Mouse (Mus musculus) olfactory bulb, adult 2 months (tissue): ENCODE data around the gene Nes. TPM values are rescaled to one million over a fixed set of nuclear protein-coding genes. Genes with fewer than 3 reads are reported as not detected.

Source experiments
- H3K27ac ChIP-seq: fragments of 200-500 bp; 2 replicates; pipeline ENCODE4 v1.5.1; 2012; ENCODE audit warnings: low read depth, low read length; ENCODE audit not compliant: insufficient read depth
- H3K4me1 ChIP-seq: fragments of 200-500 bp; 2 replicates; pipeline ENCODE4 v1.6.1; 2012; ENCODE audit warnings: low read length; ENCODE audit not compliant: control insufficient read depth, insufficient read depth
- H3K4me3 ChIP-seq: fragments of 200-500 bp; 2 replicates; pipeline ENCODE4 v1.5.1; 2012; ENCODE audit warnings: mild to moderate bottlenecking, low read depth, low read length, moderate library complexity; ENCODE audit not compliant: insufficient read depth
- CTCF ChIP-seq: fragments of 200-500 bp; IDR thresholded peaks from 2 replicates; pipeline ENCODE4 v1.5.1; 2012; ENCODE audit warnings: low read depth, mild to moderate bottlenecking, low read length, moderate library complexity; ENCODE audit not compliant: insufficient read depth
- POLR2A ChIP-seq: fragments of 200-500 bp; IDR thresholded peaks from 2 replicates; pipeline ENCODE4 v1.6.1; 2012; ENCODE audit warnings: mild to moderate bottlenecking, low read depth, low read length, moderate library complexity; ENCODE audit not compliant: insufficient read depth
- WGBS: fragments of 180-500 bp; shearing (Covaris S2); methylation state at CpG from one replicate; pipeline ENCODE4 v1.1.7; 2018; 5-methylcytosine and 5-hydroxymethylcytosine counted together
- polyA plus RNA-seq: library from polyadenylated mRNA; stranded (reverse); fragments of >200 nt; gene quantifications from 2 replicates; pipeline ENCODE4 v1.2.4, GENCODE M21; 2012; ENCODE audit warnings: low replicate concordance; ENCODE audit not compliant: missing spikeins, insufficient read depth, insufficient read length

Nes gene
- polyA plus RNA-seq, 1 experiment = not detected

DNA sequence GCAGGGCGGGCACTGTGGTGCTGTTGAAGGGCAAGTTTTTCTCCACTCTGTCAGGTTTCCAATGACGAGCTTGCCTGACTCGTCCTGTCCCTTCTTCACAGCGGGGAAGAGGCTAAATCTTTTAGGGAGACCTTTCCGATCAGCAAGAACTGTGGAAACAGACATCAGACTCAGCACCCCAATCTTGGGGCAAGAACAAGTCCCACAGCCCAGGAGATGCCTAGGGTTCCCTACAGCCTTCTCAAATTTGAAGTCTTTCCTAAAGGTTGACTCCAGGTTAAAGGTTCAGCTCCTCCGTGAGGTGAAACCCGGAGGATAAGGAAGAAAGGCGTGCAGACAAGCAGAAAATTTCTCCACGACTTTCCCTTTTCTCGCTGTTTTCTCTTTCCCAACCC is 10.7 kb upstream of the Nes start:
- peaks cover 22% of the 10 kb centered on the region for H3K4me1 ChIP-seq
- peak overlapping the region; percentile 49; the same call in 1 of the 2 replicates for H3K4me3 ChIP-seq
- H3K27ac ChIP-seq = no peak overlapping the region
- no peak for TF ChIP-seq CTCF
- no peak for TF ChIP-seq POLR2A
- 20% methylated on average over 10 of the region's 10 CpGs for WGBS

DNA sequence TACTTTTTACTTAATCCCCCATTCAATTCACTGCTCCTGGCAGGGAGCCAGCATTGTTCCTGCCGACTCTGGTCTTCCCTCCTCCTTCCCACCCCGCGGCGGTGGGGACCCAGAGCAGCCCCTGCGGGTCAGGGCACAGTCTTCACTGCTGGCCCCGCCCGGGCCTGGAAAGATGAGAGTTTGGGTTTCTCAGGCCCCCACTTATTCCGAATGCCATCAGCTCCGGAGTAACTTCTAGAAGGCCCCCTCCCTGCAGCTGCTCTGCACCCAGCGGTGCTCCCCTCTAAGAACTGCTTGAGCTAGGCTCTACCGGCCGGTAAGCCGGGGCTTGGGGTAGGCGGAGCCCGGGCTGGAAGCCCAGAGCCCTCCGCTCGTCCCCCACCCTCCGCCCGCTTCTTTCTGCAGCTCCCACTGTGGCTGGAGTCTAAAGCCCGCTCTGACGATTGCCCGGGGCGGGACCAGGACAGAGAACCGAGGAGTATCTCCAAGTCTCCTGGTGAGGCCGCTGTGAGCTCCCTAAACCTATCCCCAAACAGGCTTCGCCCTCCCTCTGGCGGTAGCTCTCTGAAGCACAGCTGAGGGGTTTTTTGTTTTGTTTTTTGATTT is 10.2 kb upstream of the Nes start:
- H3K27ac ChIP-seq = peak overlapping the region; percentile 56; the same call in 1 of the 2 replicates
- 1% methylated on average over 27 of the region's 27 CpGs for WGBS
- H3K4me3 ChIP-seq = peak overlapping the region; percentile 49
- no peak for TF ChIP-seq POLR2A
- peak; percentile 84 for TF ChIP-seq CTCF
- H3K4me1 ChIP-seq = peaks cover 22% of the 10 kb centered on the region

DNA sequence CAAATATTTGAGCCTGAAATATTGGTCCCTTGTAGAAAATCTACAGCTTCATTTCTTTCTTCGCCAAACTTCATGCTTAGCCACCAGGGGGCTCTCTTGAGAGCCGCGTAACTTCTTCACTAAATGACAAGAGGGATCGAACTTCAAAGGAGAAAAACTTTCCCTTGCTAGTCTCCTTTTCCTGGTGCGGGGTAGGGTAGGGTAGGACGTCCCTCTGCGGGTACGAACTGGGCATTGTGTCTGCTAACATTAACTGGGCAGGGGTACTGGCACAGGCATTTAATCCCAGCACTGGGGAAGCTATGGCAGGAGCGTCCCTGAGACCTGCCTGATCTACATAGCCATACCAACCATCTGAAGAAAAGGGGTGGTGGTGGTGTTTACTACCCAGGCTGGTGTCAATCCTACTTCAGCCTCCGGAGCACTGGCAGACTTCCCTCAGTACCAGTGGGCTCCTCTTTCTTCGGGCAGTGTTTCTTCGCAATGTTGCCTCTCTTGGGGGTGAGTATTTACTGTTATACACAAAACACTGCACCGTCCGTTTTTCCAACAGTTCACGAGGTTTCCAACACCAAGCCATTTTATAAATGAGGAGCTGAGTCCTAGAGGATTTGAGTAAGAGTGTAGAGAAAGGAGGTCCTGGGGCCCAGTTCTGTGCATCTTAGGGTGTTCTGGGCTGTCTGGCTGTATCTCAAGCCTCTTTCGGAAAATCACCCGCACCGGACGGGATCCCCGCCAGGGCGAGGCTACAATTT is 517 bp upstream of the Nes start:
- TF ChIP-seq CTCF (no peak), POLR2A (no peak)
- H3K27ac ChIP-seq = no peak overlapping the region
- peaks cover 35% of the 10 kb centered on the region for H3K4me1 ChIP-seq
- WGBS = 2% methylated on average over 21 of the region's 21 CpGs
- H3K4me3 ChIP-seq = peak overlapping the region; percentile 38; the same call in 1 of the 2 replicates

DNA sequence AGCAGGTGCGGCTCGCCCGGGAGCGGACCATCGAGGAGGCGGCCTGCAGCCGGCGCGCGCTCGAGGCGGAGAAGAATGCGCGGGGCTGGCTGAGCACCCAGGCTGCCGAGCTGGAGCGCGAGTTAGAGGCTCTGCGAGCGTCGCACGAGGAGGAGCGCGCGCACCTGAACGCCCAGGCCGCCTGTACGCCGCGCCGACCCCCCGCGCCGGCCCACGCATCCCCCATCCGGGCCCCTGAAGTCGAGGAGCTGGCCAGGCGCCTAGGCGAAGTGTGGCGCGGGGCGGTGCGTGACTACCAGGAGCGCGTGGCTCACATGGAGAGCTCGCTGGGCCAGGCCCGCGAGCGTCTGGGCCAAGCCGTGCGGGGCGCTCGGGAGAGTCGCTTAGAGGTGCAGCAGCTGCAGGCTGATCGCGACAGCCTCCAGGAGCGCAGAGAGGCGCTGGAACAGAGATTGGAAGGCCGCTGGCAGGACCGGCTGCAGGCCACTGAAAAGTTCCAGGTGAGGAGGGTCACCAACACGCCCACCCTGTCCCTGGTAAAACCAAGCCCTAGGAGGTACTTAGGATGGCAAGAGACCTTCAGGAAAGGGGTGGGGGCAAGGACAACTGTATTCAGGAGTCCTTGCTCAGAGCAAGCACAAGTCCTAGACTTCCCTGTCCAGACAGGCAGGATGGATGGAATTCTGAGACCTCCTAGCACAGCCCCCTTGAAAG is 768 bp downstream of the Nes start:
- Histone ChIP-seq H3K4me3 (peak overlapping the region; percentile 38), H3K4me1 (peaks cover 35% of the 10 kb centered on the region), H3K27ac (no peak overlapping the region)
- TF ChIP-seq CTCF (no peak), POLR2A (no peak)
- WGBS = 2% methylated on average over 60 of the region's 60 CpGs

DNA sequence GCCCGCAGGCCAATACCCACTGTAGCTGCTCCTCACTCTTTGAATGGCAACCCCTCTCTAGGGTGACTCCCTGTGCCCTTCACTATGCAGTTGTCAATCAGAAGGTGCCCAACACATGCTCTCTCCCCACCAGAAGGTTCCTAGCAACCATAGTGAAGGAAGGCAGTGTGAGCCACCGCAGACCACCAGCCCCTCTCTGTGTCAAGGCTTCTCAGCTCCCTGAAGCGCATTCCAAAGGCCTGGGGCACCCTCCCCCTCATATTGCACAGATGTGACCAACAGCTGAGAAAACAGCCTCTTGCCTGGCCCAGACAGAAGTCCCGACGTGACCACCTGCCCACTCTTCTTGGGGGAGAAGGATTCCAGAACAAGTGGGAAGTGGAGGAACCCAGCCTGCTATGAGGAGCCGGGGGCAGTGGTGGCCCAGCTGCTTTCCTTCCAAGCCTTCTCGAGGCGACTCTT is 1.4 kb downstream of the Nes start:
- WGBS = 44% methylated on average over 8 of the region's 8 CpGs
- Histone ChIP-seq H3K4me3 (peak overlapping the region; percentile 38; the same call in 1 of the 2 replicates), H3K27ac (no peak overlapping the region), H3K4me1 (peaks cover 35% of the 10 kb centered on the region)
- TF ChIP-seq POLR2A (no peak), CTCF (no peak)

DNA sequence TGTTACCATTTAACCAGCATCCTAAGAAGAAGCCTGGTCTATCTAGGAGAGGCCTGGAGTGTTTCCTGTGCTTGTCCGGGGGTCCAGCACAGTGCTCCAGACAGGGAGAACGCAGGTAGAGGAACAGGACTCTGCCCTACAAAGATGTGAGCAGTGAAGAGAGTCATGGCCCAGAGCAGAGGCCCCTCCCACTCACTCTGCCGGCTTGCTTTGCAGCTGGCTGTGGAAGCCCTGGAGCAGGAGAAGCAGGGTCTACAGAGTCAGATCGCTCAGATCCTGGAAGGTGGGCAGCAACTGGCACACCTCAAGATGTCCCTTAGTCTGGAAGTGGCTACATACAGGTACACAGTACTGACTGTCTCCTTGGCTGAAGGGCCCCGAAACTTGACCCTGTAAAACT is 1.9 kb downstream of the Nes start:
- TF ChIP-seq CTCF (no peak), POLR2A (no peak)
- Histone ChIP-seq H3K27ac (no peak overlapping the region), H3K4me3 (peak overlapping the region; percentile 38; the same call in 1 of the 2 replicates), H3K4me1 (peaks cover 35% of the 10 kb centered on the region)
- WGBS = 34% methylated on average over 5 of the region's 5 CpGs

DNA sequence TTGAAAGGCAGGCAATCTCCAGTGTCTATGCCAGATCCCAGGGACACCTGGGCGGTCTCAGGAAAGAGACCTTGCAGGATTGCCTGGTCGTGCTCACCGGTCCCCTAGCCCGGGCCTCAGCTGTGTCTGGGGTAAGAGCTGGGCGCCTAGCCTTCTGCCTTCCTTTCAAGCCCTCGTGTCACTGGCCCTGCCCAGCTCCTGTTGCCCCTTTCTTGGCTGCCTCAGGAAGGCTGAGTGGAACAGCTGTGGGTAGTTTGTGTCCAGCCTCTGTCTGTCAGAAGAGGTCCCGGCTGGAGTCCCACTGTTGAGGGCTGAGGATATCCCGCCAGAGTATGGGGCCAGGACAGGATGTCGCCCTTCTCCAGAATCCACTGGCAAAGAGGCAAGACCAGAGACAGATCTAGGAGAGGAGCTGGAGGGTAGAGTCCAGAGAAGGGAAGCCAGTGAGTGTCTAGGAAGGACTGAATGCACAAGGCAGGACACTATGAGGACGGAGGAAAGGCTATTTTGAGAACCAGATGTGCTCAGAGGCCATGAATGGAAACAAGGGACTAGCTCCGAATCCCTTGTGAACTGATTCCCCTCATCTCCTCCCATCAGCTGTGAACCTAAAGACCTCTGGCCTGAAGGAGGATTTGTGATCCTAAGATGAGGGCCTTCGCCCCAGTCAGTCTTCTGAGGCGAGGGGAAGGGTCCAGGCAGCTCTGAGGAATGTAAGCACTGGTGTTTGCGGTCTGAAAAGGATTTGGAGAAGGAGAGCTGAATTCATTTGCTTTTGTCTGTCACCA is 2.9 kb downstream of the Nes start:
- no peak overlapping the region for H3K4me3 ChIP-seq
- 57% methylated on average over 14 of the region's 14 CpGs for WGBS
- peaks cover 35% of the 10 kb centered on the region for H3K4me1 ChIP-seq
- no peak for TF ChIP-seq POLR2A
- no peak for TF ChIP-seq CTCF
- no peak overlapping the region; the same call in 1 of the 2 replicates for H3K27ac ChIP-seq

DNA sequence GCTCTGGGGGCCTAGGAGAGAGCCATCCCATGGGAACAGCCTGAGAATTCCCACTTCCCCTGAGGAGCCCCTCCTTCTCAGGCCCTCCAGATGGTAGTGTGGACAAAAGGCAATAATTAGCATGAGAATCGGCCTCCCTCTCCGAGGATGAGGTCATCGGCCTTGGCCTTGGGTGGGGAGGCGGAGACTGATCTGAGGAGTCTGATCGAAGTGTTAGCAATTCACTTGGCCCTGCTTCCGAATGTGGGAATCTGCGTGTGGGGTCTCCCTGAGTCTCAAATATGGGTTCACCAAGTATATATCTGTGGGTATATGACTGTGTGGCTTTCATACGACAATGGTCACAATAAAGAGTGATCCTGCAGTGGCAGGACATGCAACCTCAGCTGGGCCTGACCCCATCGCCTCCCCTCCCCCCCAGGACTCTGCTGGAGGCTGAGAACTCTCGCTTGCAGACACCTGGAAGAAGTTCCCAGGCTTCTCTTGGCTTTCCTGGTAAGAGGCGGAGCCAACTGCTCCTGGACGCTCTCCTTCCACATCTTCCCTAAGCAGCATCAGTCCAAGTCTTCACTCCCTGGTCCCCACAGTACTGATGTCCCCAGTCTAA is 3.6 kb downstream of the Nes start:
- no peak overlapping the region; the same call in 1 of the 2 replicates for H3K27ac ChIP-seq
- WGBS = 37% methylated on average over 12 of the region's 12 CpGs
- H3K4me1 ChIP-seq = peaks cover 35% of the 10 kb centered on the region
- no peak overlapping the region for H3K4me3 ChIP-seq
- TF ChIP-seq CTCF = no peak
- TF ChIP-seq POLR2A = no peak
